Mouse (Mus musculus): ENCODE measurements around the gene Hjurp. TPM values are rescaled to one million over a fixed set of nuclear protein-coding genes. Genes with fewer than 3 reads are reported as not detected.
A peak's percentile ranks its signal among the peaks of the same experiment; 100 is the strongest.

The Hjurp gene
- polyA plus RNA-seq, 1 experiment from 2014 or later = 174 TPM

DNA sequence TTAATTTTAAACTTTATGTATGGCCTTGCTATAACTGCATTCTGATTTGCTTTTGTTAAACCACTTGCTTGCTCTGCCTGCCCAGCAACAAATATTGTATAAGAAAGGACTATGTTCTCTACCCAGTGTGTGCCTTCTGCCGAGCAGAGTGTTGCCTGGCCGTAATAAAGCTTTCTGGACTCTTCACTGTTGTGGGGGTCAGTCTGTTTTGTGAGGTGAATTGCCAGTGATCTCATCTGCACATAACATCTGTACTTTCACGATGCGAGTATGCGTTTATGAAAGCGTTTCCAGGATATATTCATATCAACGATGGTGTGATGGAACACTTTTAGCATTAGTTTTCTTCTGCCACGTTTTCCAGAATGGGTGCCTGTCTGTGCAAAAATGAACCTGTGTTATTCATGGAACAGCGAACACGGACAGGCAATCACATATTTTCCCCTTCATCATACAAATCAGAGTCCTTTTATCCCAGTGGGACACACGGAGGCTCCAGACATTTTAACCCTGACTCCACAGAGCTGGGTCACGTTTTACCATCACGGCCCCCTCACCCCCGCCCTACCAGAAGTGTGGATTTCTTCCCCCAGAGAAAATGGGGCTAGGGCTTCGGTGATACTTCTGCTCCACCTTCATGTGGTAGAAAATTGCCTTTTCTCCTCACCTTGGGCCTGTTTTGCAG lies 2.7 kb upstream of the Hjurp start:
- no peak for DNase-seq (ENCODE audit: low spot score)
- Histone ChIP-seq H3K27me3 (ENCODE audit: control insufficient read depth, insufficient read depth, low read length) (no peaks in the 10 kb centered on the region), H3K9me3 (ENCODE audit: control insufficient read depth, low read length) (peaks cover 39% of the 10 kb centered on the region), H3K4me2 (ENCODE audit: low read depth, severe bottlenecking) (no peak overlapping the region), H3K4me3 (ENCODE audit: low read depth, low read length) (no peak overlapping the region), H3K27ac (replicated peaks; ENCODE audit: low read depth, low read length) (no peak overlapping the region), H3K36me3 (ENCODE audit: control insufficient read depth, insufficient read depth, low read length) (peaks cover 4% of the 10 kb centered on the region), H3K4me1 (ENCODE audit: control insufficient read depth, insufficient read depth, low read length) (peaks cover 8% of the 10 kb centered on the region), H3K9ac (ENCODE audit: low read length) (no peak overlapping the region)
- 77% methylated on average over 15 of the region's 15 CpGs for WGBS
- ATAC-seq (ENCODE audit: insufficient number of reproducible peaks, low FRiP score, low TSS enrichment, low read depth) = no peak

- Histone ChIP-seq H3K4me3 (ENCODE audit: low read depth, low read length) (no peak overlapping the region), H3K36me3 (ENCODE audit: control insufficient read depth, insufficient read depth, low read length) (peaks cover 12% of the 10 kb centered on the region), H3K27ac (replicated peaks; ENCODE audit: low read depth, low read length) (no peak overlapping the region), H3K4me2 (ENCODE audit: low read depth, severe bottlenecking) (no peak overlapping the region), H3K27me3 (ENCODE audit: control insufficient read depth, insufficient read depth, low read length) (no peaks in the 10 kb centered on the region), H3K9me3 (ENCODE audit: control insufficient read depth, low read length) (peaks cover 34% of the 10 kb centered on the region), H3K9ac (ENCODE audit: low read length) (no peak overlapping the region), H3K4me1 (ENCODE audit: control insufficient read depth, insufficient read depth, low read length) (peaks cover 8% of the 10 kb centered on the region)
- ATAC-seq (ENCODE audit: insufficient number of reproducible peaks, low FRiP score, low TSS enrichment, low read depth) = no peak
- no peak for DNase-seq (ENCODE audit: low spot score)
- 73% methylated on average over 9 of the region's 9 CpGs for WGBS
Measured at GRCm38 (mm10) chr1:88279111-88280005, 1.9 kb upstream of the Hjurp start.

GRCm38 (mm10) chr1:88277818-88278511 lies 532 bp upstream of the Hjurp start:
- H3K4me1 ChIP-seq (ENCODE audit: control insufficient read depth, insufficient read depth, low read length) = peaks cover 8% of the 10 kb centered on the region
- H3K9ac ChIP-seq (ENCODE audit: low read length) = peak overlapping the region; percentile 84; the same call in 1 of the 2 replicates
- peak overlapping the region; percentile 57 for H3K4me2 ChIP-seq (ENCODE audit: low read depth, severe bottlenecking)
- peak overlapping the region; percentile 73 for H3K4me3 ChIP-seq (ENCODE audit: low read depth, low read length)
- WGBS = 68% methylated on average over 18 of the region's 18 CpGs
- no peak overlapping the region for H3K27ac ChIP-seq (replicated peaks; ENCODE audit: low read depth, low read length)
- no peaks in the 10 kb centered on the region for H3K27me3 ChIP-seq (ENCODE audit: control insufficient read depth, insufficient read depth, low read length)
- ATAC-seq (ENCODE audit: insufficient number of reproducible peaks, low FRiP score, low TSS enrichment, low read depth) = peak; percentile 2; the same call in 1 of the 2 replicates
- H3K9me3 ChIP-seq (ENCODE audit: control insufficient read depth, low read length) = peaks cover 21% of the 10 kb centered on the region
- H3K36me3 ChIP-seq (ENCODE audit: control insufficient read depth, insufficient read depth, low read length) = peaks cover 24% of the 10 kb centered on the region
- no peak for DNase-seq (ENCODE audit: low spot score)

DNA sequence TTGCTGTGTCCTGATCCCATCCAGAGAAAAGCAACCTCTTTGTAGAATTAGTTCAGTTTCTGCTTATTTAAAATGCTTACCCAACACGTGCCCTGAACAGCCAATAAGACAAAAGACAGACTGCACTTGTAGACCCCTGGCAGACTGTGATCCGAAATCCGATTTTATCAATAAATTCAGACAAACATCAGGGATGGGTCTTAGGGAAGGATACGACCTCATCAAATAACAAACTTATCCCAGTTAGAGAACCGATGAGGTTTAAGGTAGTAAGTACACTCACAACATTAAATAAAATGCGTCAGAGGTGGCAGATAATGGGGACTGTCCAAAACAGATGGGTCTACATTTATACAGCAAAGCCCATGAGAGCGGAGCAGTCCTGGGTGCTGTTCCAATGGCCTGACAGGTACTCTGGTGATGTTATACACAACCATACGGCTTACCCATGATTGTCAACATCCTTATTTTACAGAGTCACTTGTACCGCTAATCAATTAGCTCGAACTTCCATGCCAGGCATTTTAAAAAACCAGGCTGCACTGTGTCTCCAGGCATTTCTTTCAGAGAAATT lies 822 bp downstream of the Hjurp start:
- ATAC-seq (ENCODE audit: insufficient number of reproducible peaks, low FRiP score, low TSS enrichment, low read depth) (peak; percentile 37), DNase-seq (ENCODE audit: low spot score) (no peak)
- WGBS = 37% methylated on average over 10 of the region's 10 CpGs
- H3K4me3 ChIP-seq (ENCODE audit: low read depth, low read length) = peak overlapping the region; percentile 73
- peak overlapping the region; percentile 84 for H3K9ac ChIP-seq (ENCODE audit: low read length)
- H3K36me3 ChIP-seq (ENCODE audit: control insufficient read depth, insufficient read depth, low read length) = peaks cover 36% of the 10 kb centered on the region
- peak overlapping the region; percentile 57 for H3K4me2 ChIP-seq (ENCODE audit: low read depth, severe bottlenecking)
- no peaks in the 10 kb centered on the region for H3K27me3 ChIP-seq (ENCODE audit: control insufficient read depth, insufficient read depth, low read length)
- peaks cover 16% of the 10 kb centered on the region for H3K9me3 ChIP-seq (ENCODE audit: control insufficient read depth, low read length)
- H3K4me1 ChIP-seq (ENCODE audit: control insufficient read depth, insufficient read depth, low read length) = peaks cover 8% of the 10 kb centered on the region
- H3K27ac ChIP-seq (replicated peaks; ENCODE audit: low read depth, low read length) = peak overlapping the region; percentile 80

DNA sequence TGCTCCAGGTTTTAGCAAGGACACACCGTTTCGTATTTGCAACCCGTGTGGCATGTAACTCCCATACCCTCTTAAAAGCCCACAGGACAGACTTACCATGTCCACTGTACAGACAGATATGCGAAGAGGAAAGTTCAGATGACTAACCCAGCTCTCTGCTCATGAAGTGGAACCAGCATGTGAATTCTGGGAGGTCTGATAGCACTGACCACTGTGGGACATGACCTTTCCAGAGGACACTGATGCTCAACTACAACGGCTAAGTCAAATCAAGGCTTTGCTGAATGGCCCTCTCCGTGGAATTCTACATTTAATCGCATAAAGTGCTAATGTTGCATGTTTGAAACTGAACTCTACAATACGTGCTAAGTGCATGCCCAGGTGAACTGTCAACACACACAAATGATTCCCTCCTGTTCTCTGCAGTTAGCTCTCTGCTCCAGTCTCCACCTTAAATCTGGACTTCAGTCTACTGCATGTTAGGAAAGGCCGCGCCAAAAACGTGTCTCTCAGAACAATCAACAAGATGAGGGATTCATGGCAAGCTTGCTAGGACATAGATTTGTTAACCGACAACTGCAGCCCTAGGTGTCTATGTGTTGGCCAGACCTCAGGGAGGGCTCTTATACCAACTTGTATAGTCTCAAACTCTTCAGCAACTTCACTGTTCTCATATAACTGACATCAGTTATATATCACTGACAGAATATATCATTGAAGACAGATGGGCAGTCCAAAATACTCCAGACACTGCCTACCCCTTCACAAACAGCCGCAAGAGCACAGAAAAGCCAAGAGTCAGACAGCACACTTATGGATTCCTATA lies 1.5 kb downstream of the Hjurp start:
- WGBS = 71% methylated on average over 13 of the region's 13 CpGs
- Histone ChIP-seq H3K4me1 (ENCODE audit: control insufficient read depth, insufficient read depth, low read length) (peaks cover 8% of the 10 kb centered on the region), H3K27ac (replicated peaks; ENCODE audit: low read depth, low read length) (no peak overlapping the region), H3K4me3 (ENCODE audit: low read depth, low read length) (peak overlapping the region; percentile 73), H3K4me2 (ENCODE audit: low read depth, severe bottlenecking) (peak overlapping the region; percentile 57), H3K9me3 (ENCODE audit: control insufficient read depth, low read length) (peaks cover 16% of the 10 kb centered on the region), H3K9ac (ENCODE audit: low read length) (peak overlapping the region; percentile 84), H3K36me3 (ENCODE audit: control insufficient read depth, insufficient read depth, low read length) (peaks cover 40% of the 10 kb centered on the region), H3K27me3 (ENCODE audit: control insufficient read depth, insufficient read depth, low read length) (no peaks in the 10 kb centered on the region)
- DNase-seq (ENCODE audit: low spot score) (no peak), ATAC-seq (ENCODE audit: insufficient number of reproducible peaks, low FRiP score, low TSS enrichment, low read depth) (no peak)

DNA sequence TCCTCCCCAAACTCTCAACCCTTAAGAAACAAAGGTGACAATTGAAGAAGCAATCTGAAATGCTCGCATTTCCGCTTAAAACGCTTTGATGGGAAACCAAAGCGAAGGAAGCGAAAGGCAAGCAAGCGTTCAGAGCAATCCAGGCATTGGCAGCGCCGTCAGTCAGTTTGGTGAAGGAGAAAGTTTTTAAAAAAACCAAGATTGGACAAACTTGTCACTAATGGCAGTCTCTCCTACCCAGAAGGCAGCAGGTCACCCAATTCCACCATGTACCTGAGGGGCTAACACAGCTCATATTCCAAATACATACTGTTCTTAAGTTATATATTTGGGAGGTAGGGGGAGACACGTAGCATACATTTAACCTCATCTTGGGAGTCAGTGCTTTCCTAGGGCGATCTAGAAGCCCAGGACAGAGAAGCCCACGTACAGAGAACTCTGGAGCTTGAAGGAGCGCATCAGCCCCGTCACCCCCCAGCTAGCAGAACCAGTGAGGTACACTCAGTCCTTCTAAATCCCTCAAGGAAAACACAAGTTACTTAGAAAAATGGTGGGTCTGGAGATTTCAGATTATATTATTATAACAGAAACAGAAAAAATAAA lies 2.3 kb downstream of the Hjurp start:
- ATAC-seq (ENCODE audit: insufficient number of reproducible peaks, low FRiP score, low TSS enrichment, low read depth) = no peak
- Histone ChIP-seq H3K27ac (replicated peaks; ENCODE audit: low read depth, low read length) (no peak overlapping the region), H3K36me3 (ENCODE audit: control insufficient read depth, insufficient read depth, low read length) (peaks cover 40% of the 10 kb centered on the region), H3K9me3 (ENCODE audit: control insufficient read depth, low read length) (peaks cover 16% of the 10 kb centered on the region), H3K27me3 (ENCODE audit: control insufficient read depth, insufficient read depth, low read length) (no peaks in the 10 kb centered on the region), H3K4me2 (ENCODE audit: low read depth, severe bottlenecking) (no peak overlapping the region), H3K4me3 (ENCODE audit: low read depth, low read length) (no peak overlapping the region), H3K9ac (ENCODE audit: low read length) (no peak overlapping the region), H3K4me1 (ENCODE audit: control insufficient read depth, insufficient read depth, low read length) (peaks cover 8% of the 10 kb centered on the region)
- WGBS = 71% methylated on average over 13 of the region's 13 CpGs
- DNase-seq (ENCODE audit: low spot score) = no peak

- no peak overlapping the region for H3K9ac ChIP-seq (ENCODE audit: low read length)
- no peak for DNase-seq (ENCODE audit: low spot score)
- H3K27ac ChIP-seq (replicated peaks; ENCODE audit: low read depth, low read length) = no peak overlapping the region
- H3K9me3 ChIP-seq (ENCODE audit: control insufficient read depth, low read length) = peaks cover 16% of the 10 kb centered on the region
- peaks cover 46% of the 10 kb centered on the region for H3K36me3 ChIP-seq (ENCODE audit: control insufficient read depth, insufficient read depth, low read length)
- H3K4me3 ChIP-seq (ENCODE audit: low read depth, low read length) = no peak overlapping the region
- peaks cover 8% of the 10 kb centered on the region for H3K4me1 ChIP-seq (ENCODE audit: control insufficient read depth, insufficient read depth, low read length)
- no peaks in the 10 kb centered on the region for H3K27me3 ChIP-seq (ENCODE audit: control insufficient read depth, insufficient read depth, low read length)
- no peak for ATAC-seq (ENCODE audit: insufficient number of reproducible peaks, low FRiP score, low TSS enrichment, low read depth)
- H3K4me2 ChIP-seq (ENCODE audit: low read depth, severe bottlenecking) = no peak overlapping the region
- WGBS = 76% methylated on average over 11 of the region's 11 CpGs
Measured at GRCm38 (mm10) chr1:88274371-88275077, 2.9 kb downstream of the Hjurp start.
